Mouse (Mus musculus) thymus, postnatal 25 days (tissue): Measurements from ENCODE around the gene 4930452B06Rik.

Source experiments
- DNase-seq: peaks from one replicate; pipeline ENCODE4 v3.0.0; 2022

Gene 4930452B06Rik

GRCm38 (mm10) chr14:8517681-8518080 is 148.4 kb downstream of the 4930452B06Rik start:
- no peak for DNase-seq

GRCm38 (mm10) chr14:8514071-8514470 is 152.0 kb downstream of the 4930452B06Rik start:
- no peak for DNase-seq

- DNase-seq: no peak
These were observed 154.8 kb downstream of the 4930452B06Rik start for GRCm38 (mm10) chr14:8511276-8511675.

GRCm38 (mm10) chr14:8510288-8510959 is 155.6 kb downstream of the 4930452B06Rik start:
- no peak for DNase-seq

GRCm38 (mm10) chr14:8508669-8509068 is 157.4 kb downstream of the 4930452B06Rik start:
- DNase-seq: no peak

- DNase-seq: no peak
These were observed 161.8 kb downstream of the 4930452B06Rik start for GRCm38 (mm10) chr14:8504206-8504605.

- DNase-seq: no peak
These were observed 162.7 kb downstream of the 4930452B06Rik start for GRCm38 (mm10) chr14:8503345-8503744.

GRCm38 (mm10) chr14:8502496-8502895 is 163.5 kb downstream of the 4930452B06Rik start:
- DNase-seq: no peak

- DNase-seq: no peak
These were observed 170.3 kb downstream of the 4930452B06Rik start for GRCm38 (mm10) chr14:8495691-8496090.

GRCm38 (mm10) chr14:8494952-8495351 is 171.1 kb downstream of the 4930452B06Rik start:
- no peak for DNase-seq

- no peak for DNase-seq
These were observed 171.8 kb downstream of the 4930452B06Rik start for GRCm38 (mm10) chr14:8494260-8494659.

GRCm38 (mm10) chr14:8478098-8478497 is 187.9 kb downstream of the 4930452B06Rik start:
- DNase-seq: no peak

- DNase-seq: no peak
These were observed 188.7 kb downstream of the 4930452B06Rik start for GRCm38 (mm10) chr14:8477348-8477747.

GRCm38 (mm10) chr14:8476606-8477005 is 189.4 kb downstream of the 4930452B06Rik start:
- no peak for DNase-seq

GRCm38 (mm10) chr14:8475851-8476250 is 190.2 kb downstream of the 4930452B06Rik start:
- no peak for DNase-seq

- no peak for DNase-seq
These were observed 193.2 kb downstream of the 4930452B06Rik start for GRCm38 (mm10) chr14:8472884-8473283.

GRCm38 (mm10) chr14:8464401-8465154 is 201.5 kb downstream of the 4930452B06Rik start:
- DNase-seq: no peak

- no peak for DNase-seq
These were observed 203.1 kb downstream of the 4930452B06Rik start for GRCm38 (mm10) chr14:8462973-8463372.

GRCm38 (mm10) chr14:8462321-8462909 is 203.6 kb downstream of the 4930452B06Rik start:
- DNase-seq: no peak

- peak; percentile 33 for DNase-seq
These were observed 205.6 kb downstream of the 4930452B06Rik start for GRCm38 (mm10) chr14:8460226-8461129.

- DNase-seq: no peak
These were observed 206.3 kb downstream of the 4930452B06Rik start for GRCm38 (mm10) chr14:8459759-8460158.

- no peak for DNase-seq
These were observed 214.9 kb downstream of the 4930452B06Rik start for GRCm38 (mm10) chr14:8451117-8451516.

- DNase-seq: no peak
These were observed 215.7 kb downstream of the 4930452B06Rik start for GRCm38 (mm10) chr14:8450342-8450741.
